Comparison of ENCODE assay signal across 8 mouse cellular contexts in the genomic region with DNA sequence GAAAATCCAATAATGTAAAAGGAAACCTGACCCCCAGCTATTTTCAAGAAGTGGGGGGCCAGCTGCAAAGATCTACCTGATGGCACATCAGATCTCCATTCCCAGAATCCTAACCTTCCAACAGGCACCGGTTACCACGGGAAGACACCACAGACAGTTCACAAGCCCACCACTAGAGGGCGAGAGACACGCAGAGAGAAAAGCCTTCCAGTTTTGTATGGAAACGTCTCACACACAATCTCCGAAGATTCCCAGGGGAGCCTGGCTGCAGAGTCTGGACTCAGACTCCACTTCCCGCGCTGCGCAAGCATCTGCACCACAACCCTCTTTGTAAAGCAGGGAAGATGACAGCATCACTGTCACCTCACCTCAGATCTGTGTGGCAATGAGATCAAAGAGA. TPM values are rescaled to one million over a fixed set of nuclear protein-coding genes. Genes with fewer than 3 reads are reported as not detected.
DNase-seq lines count a peak whose midpoint lies in the region; ATAC-seq and TF ChIP-seq lines count a peak whose summit lies in the region.

No protein-coding gene starts in this region.

- peaks cover 11% of the 10 kb centered on the region for H3K36me3 ChIP-seq in embryonic facial prominence, embryonic 15.5 days
- peaks cover 3% of the 10 kb centered on the region; the same call in 1 of the 2 replicates for H3K36me3 ChIP-seq in limb, embryonic 11.5 days (ENCODE audit: control insufficient read depth, insufficient read depth, low read length)
- H3K36me3 ChIP-seq in midbrain, embryonic 15.5 days (replicated peaks): no peaks in the 10 kb centered on the region

- H3K9me3 ChIP-seq in embryonic facial prominence, embryonic 15.5 days (replicated peaks): no peaks in the 10 kb centered on the region
- no peaks in the 10 kb centered on the region for H3K9me3 ChIP-seq in limb, embryonic 11.5 days (ENCODE audit: control insufficient read depth, low read length)
- H3K9me3 ChIP-seq in midbrain, embryonic 15.5 days: no peaks in the 10 kb centered on the region

- no peaks in the 10 kb centered on the region for H3K27me3 ChIP-seq in embryonic facial prominence, embryonic 15.5 days
- no peaks in the 10 kb centered on the region for H3K27me3 ChIP-seq in limb, embryonic 11.5 days (ENCODE audit: control insufficient read depth, insufficient read depth, low read length)
- no peaks in the 10 kb centered on the region for H3K27me3 ChIP-seq in midbrain, embryonic 15.5 days (replicated peaks)

- H3K27ac ChIP-seq in bone marrow macrophage, adult 2 months (ENCODE audit: insufficient read depth, low read depth, low read length): no peak overlapping the region
- no peak overlapping the region for H3K27ac ChIP-seq in embryonic facial prominence, embryonic 15.5 days (replicated peaks)
- H3K27ac ChIP-seq in limb, embryonic 11.5 days (replicated peaks; ENCODE audit: low read depth, low read length): no peak overlapping the region
- H3K27ac ChIP-seq in midbrain, embryonic 15.5 days: no peak overlapping the region

- no peak for TF ChIP-seq POLR2A in bone marrow macrophage, adult 2 months (IDR thresholded peaks at IDR 0.05; ENCODE audit: borderline replicate concordance, low read depth, low read length)

- peak; percentile 81 to 83 for DNase-seq in B cell, adult 2 months
- DNase-seq in heart, adult 9 months (ENCODE audit: low spot score in 2 of 2): peak; percentile 73 to 88
- peak; percentile 73 to 89 for DNase-seq in kidney, adult 8-10 months
- DNase-seq in limb, embryonic 11.5 days (ENCODE audit: low spot score): peak; percentile 95
- DNase-seq in spleen, adult 18-20 months: peak; percentile 46 to 78

- no peak overlapping the region for H3K9ac ChIP-seq in embryonic facial prominence, embryonic 15.5 days
- no peak overlapping the region; the same call in 1 of the 2 replicates for H3K9ac ChIP-seq in limb, embryonic 11.5 days (ENCODE audit: low read length)
- H3K9ac ChIP-seq in midbrain, embryonic 15.5 days: 0 out of 2 replicates have a peak overlapping the region, but pooled peaks have one; percentile 23

- peak overlapping the region; percentile 42 for H3K4me2 ChIP-seq in embryonic facial prominence, embryonic 15.5 days (replicated peaks)
- no peak overlapping the region for H3K4me2 ChIP-seq in limb, embryonic 11.5 days (ENCODE audit: low read depth, severe bottlenecking)
- peak overlapping the region; percentile 35 for H3K4me2 ChIP-seq in midbrain, embryonic 15.5 days

- no peak overlapping the region for H3K4me3 ChIP-seq in bone marrow macrophage, adult 2 months (ENCODE audit: insufficient read depth, low read length)
- H3K4me3 ChIP-seq in embryonic facial prominence, embryonic 15.5 days (replicated peaks): no peak overlapping the region
- H3K4me3 ChIP-seq in limb, embryonic 11.5 days (ENCODE audit: low read depth, low read length): no peak overlapping the region
- H3K4me3 ChIP-seq in midbrain, embryonic 15.5 days: 0 out of 2 replicates have a peak overlapping the region, but pooled peaks have one; percentile 1

- no peaks in the 10 kb centered on the region for H3K4me1 ChIP-seq in bone marrow macrophage, adult 2 months (ENCODE audit: control insufficient read depth, insufficient read depth, low read length)
- peaks cover 8% of the 10 kb centered on the region; the same call in 1 of the 2 replicates for H3K4me1 ChIP-seq in embryonic facial prominence, embryonic 15.5 days
- no peaks in the 10 kb centered on the region for H3K4me1 ChIP-seq in limb, embryonic 11.5 days (ENCODE audit: control insufficient read depth, insufficient read depth, low read length)
- H3K4me1 ChIP-seq in midbrain, embryonic 15.5 days: peaks cover 11% of the 10 kb centered on the region

- peak; percentile 93 for TF ChIP-seq CTCF in bone marrow macrophage, adult 2 months (IDR thresholded peaks at IDR 0.05; ENCODE audit: low read depth, low read length)

- 1% methylated on average over 9 of the region's 9 CpGs for WGBS in embryonic facial prominence, embryonic 15.5 days
- 8% methylated on average over 9 of the region's 9 CpGs for WGBS in limb, embryonic 11.5 days
- WGBS in midbrain, embryonic 15.5 days: under 1% methylated on average over 9 of the region's 9 CpGs

- ATAC-seq in embryonic facial prominence, embryonic 15.5 days (ENCODE audit: insufficient number of reproducible peaks, low FRiP score, low TSS enrichment, low read depth): 0 out of 2 replicates have a peak, but pooled peaks have one; percentile 48
- peak; percentile 24; the same call in 1 of the 2 replicates for ATAC-seq in limb, embryonic 11.5 days (ENCODE audit: insufficient number of reproducible peaks, low FRiP score, low TSS enrichment, low read depth)
- ATAC-seq in midbrain, embryonic 15.5 days (replicated peaks): peak; percentile 61

RNA-seq across cellular contexts. Expression of a gene that starts 43.7 kb away (rescaled TPM):
- polyA plus RNA-seq in bone marrow macrophage, adult 2 months (2012; ENCODE audit: insufficient read depth, insufficient read length, missing spikeins): 5.1 and 6.8 TPM in 2 replicates
- polyA plus RNA-seq in embryonic facial prominence, embryonic 15.5 days (2015; fragmentation: Nextera tagmentation; extraction: Ambion mirVana): 9.2 and 11.1 TPM in 2 replicates
- 8.4 and 10.4 TPM in 2 replicates for polyA plus RNA-seq in limb, embryonic 11.5 days (2014; fragmentation: Nextera tagmentation; extraction: Ambion mirVana)
- polyA plus RNA-seq in midbrain, embryonic 15.5 days (2015; fragmentation: Nextera tagmentation; extraction: Ambion mirVana): 9.7 and 10.1 TPM in 2 replicates

RNA-seq across cellular contexts. Expression of a gene that starts 58.6 kb away (rescaled TPM):
- not detected in 2 replicates for polyA plus RNA-seq in bone marrow macrophage, adult 2 months (2012; ENCODE audit: insufficient read depth, insufficient read length, missing spikeins)
- 4.6 and 6.0 TPM in 2 replicates for polyA plus RNA-seq in embryonic facial prominence, embryonic 15.5 days (2015; fragmentation: Nextera tagmentation; extraction: Ambion mirVana)
- polyA plus RNA-seq in limb, embryonic 11.5 days (2014; fragmentation: Nextera tagmentation; extraction: Ambion mirVana): 3.9 and 4.3 TPM in 2 replicates
- polyA plus RNA-seq in midbrain, embryonic 15.5 days (2015; fragmentation: Nextera tagmentation; extraction: Ambion mirVana): 1.1 and 1.7 TPM in 2 replicates
